Mouse (Mus musculus) intestine, embryonic 16.5 days (tissue): Measurements from ENCODE around the gene Gipc2. TPM values are rescaled to one million over a fixed set of nuclear protein-coding genes. Genes with fewer than 3 reads are reported as not detected.
A peak's percentile ranks its signal among the peaks of the same experiment; 100 is the strongest.
"Not testable (repeated sequence)": the region's sequence is repeated elsewhere in the genome, so short reads cannot be mapped to it uniquely, and the experiment has no call there.

ENCODE experiments used
- ATAC-seq: fragments of 200-750 bp; cut with Nextera tagmentation; 2 replicates; pipeline ENCODE4 v1.8.0; 2017; ENCODE audit warnings: moderate TSS enrichment, moderate library complexity
- H3K27ac ChIP-seq: fragments of 300-500 bp; sonication (generic); 2 replicates; pipeline ENCODE4 v1.5.1; 2014; ENCODE audit warnings: mild to moderate bottlenecking, low read length
- H3K27me3 ChIP-seq: fragments of 300-500 bp; sonication (generic); replicated peaks from 2 replicates; pipeline ENCODE4 v1.6.1; 2014; ENCODE audit warnings: low read length, control low read depth, mixed read lengths; ENCODE audit not compliant: control insufficient read depth, insufficient read depth
- H3K36me3 ChIP-seq: fragments of 300-500 bp; sonication (generic); 2 replicates; pipeline ENCODE4 v1.6.1; 2014; ENCODE audit warnings: low read length, control low read depth; ENCODE audit not compliant: control insufficient read depth, insufficient read depth
- H3K4me1 ChIP-seq: fragments of 300-500 bp; sonication (generic); 2 replicates; pipeline ENCODE4 v1.6.1; 2014; ENCODE audit warnings: low read length, control low read depth, mixed read lengths; ENCODE audit not compliant: control insufficient read depth, insufficient read depth
- H3K4me2 ChIP-seq: fragments of 300-500 bp; sonication (generic); 2 replicates; pipeline ENCODE4 v1.6.1; 2014; ENCODE audit warnings: low read depth, low read length, control low read depth
- H3K4me3 ChIP-seq: fragments of 300-500 bp; sonication (generic); 2 replicates; pipeline ENCODE4 v1.5.1; 2014; ENCODE audit warnings: mild to moderate bottlenecking, low read length
- H3K9ac ChIP-seq: fragments of 300-500 bp; sonication (generic); 2 replicates; pipeline ENCODE4 v1.6.1; 2014; ENCODE audit warnings: low read depth, low read length
- H3K9me3 ChIP-seq: fragments of 300-500 bp; sonication (generic); 2 replicates; pipeline ENCODE4 v1.6.1; 2016; ENCODE audit warnings: low read length, control low read depth; ENCODE audit not compliant: control insufficient read depth
- WGBS: fragments of 180-500 bp; shearing (Covaris S2); extraction: QIAGEN DNeasy Blood & Tissue Kit; methylation state at CpG from one replicate; pipeline ENCODE4 v1.1.7; 2014; 5-methylcytosine and 5-hydroxymethylcytosine counted together
- polyA plus RNA-seq: library from polyadenylated mRNA; unstranded; fragments of >200 nt; fragmentation: Nextera tagmentation; extraction: Ambion mirVana; gene quantifications from 2 replicates; pipeline ENCODE4 v1.2.1, GENCODE M21; 2015

The Gipc2 gene
- polyA plus RNA-seq, 1 experiment from 2014 or later, result 244 TPM

DNA sequence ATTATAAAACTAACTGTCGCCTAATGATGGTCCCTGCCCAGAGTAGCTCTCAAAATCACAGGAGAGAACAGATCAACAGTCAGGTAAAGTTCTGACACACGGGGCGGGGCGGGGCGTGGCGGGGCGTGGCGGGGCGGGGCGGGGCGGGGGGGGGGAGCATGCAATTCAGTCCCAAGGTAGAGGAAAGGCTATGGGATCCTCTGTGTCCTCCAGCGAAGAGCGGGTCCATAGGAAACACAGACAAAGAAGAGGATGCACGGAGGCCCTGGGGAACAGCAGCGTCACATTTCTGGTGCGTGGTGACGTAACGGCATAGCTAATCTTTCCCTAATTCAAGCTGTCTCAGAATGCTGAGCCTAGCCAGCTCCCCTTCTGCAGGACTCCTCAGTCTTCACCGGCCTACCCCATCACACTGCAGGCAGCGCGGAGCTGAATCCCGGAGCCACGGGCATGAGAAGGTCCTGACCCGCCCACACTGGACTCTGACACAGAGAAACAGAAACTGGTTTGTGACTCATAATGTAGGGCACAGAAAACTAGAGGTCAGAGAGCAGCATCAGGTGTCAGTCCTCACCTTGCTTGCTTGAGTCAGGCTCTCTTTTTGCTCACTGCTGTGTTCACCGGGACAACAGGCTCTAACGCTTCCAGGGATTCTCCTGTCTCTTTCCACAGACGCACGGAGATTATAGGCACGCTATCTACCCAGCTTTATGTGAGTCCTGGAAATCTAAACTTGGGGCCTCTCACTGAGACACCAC is 14.1 kb downstream of the Gipc2 start:
- H3K27ac ChIP-seq, result peak overlapping the region; percentile 68
- peak; percentile 86 for ATAC-seq
- H3K9ac ChIP-seq, result peak overlapping the region; percentile 14; the same call in 1 of the 2 replicates
- H3K4me3 ChIP-seq, result peak overlapping the region; percentile 9
- no peaks in the 10 kb centered on the region for H3K9me3 ChIP-seq
- no peaks in the 10 kb centered on the region for H3K27me3 ChIP-seq
- H3K4me2 ChIP-seq, result peak overlapping the region; percentile 45
- H3K36me3 ChIP-seq, result no peaks in the 10 kb centered on the region
- 44% methylated on average over 29 of the region's 29 CpGs for WGBS
- peaks cover 46% of the 10 kb centered on the region for H3K4me1 ChIP-seq

DNA sequence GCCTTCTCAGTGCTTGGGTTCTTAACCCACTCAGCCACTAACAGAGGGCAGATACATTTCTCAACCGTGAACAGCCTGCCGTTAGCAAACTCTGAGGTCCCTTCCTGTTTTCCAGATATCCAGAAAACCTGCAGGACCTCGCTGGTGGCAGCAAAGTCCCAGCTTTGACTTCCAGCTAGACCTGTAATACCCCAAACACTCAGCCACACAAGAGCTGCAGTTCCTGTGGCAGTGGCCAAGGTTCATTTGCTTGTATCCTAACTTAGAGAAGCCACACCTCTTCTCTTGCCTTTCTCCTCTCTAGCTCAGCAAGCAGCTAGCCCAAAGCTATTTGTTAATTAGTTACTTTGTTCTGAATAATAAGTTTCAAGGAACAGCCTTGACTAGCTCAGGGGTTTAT is 16.2 kb downstream of the Gipc2 start:
- Histone ChIP-seq H3K4me1 (peaks cover 51% of the 10 kb centered on the region), H3K27me3 (no peaks in the 10 kb centered on the region), H3K9me3 (no peaks in the 10 kb centered on the region), H3K4me3 (no peak overlapping the region), H3K27ac (peak overlapping the region; percentile 46), H3K9ac (no peak overlapping the region; the same call in 1 of the 2 replicates), H3K4me2 (peak overlapping the region; percentile 27), H3K36me3 (no peaks in the 10 kb centered on the region)
- peak; percentile 61 for ATAC-seq
- 31% methylated on average over 3 of the region's 3 CpGs for WGBS

GRCm38 (mm10) chr3:152149449-152149848 is 16.6 kb downstream of the Gipc2 start:
- H3K4me1 ChIP-seq, result peaks cover 48% of the 10 kb centered on the region
- no peak for ATAC-seq
- no peaks in the 10 kb centered on the region for H3K36me3 ChIP-seq
- no peak overlapping the region; the same call in 1 of the 2 replicates for H3K9ac ChIP-seq
- peak overlapping the region; percentile 46 for H3K27ac ChIP-seq
- 53% methylated on average over 7 of the region's 7 CpGs for WGBS
- H3K27me3 ChIP-seq, result no peaks in the 10 kb centered on the region
- no peak overlapping the region for H3K4me3 ChIP-seq
- peak overlapping the region; percentile 27 for H3K4me2 ChIP-seq
- H3K9me3 ChIP-seq, result no peaks in the 10 kb centered on the region

DNA sequence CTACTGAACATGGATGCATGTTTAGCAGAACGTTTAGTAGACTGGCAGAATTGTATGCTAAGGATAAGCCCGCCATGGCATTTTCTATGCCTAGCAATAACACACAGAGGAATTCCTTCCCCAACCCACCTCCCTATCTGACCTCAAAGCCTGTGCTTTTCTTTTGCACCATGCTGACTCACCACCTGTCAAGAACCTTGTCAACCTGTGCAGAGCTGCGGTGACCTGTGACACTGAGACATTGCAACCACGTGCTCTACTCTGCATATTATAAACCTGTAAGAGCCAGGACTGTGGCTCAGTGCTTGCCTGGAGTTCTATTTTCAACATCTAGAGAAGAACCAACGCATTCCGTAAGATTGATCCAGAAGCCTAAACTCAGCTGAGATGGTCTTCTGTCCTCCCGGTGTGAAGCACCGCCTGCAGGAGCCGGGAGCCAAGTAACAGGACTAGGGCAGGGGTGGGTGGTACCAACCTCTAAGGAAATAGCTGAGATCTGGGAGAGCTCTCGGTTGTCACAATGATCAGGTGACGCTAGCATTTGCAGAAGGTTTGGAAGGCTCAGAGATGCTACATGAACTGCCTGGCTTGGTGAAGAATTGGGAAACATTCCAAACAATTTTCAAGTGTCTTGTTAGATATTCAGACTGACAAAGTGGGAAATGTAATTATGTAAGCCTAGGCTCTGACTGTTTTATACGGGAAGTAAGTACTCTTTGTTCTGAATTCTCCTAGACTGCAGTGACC is 18.8 kb downstream of the Gipc2 start:
- ATAC-seq, result peak; percentile 26; the same call in 1 of the 2 replicates
- no peak overlapping the region for H3K4me2 ChIP-seq
- no peak overlapping the region for H3K9ac ChIP-seq
- H3K4me3 ChIP-seq, result no peak overlapping the region
- no peaks in the 10 kb centered on the region for H3K27me3 ChIP-seq
- no peak overlapping the region for H3K27ac ChIP-seq
- no peaks in the 10 kb centered on the region for H3K9me3 ChIP-seq
- WGBS, result 63% methylated on average over 12 of the region's 12 CpGs
- H3K36me3 ChIP-seq, result no peaks in the 10 kb centered on the region
- peaks cover 36% of the 10 kb centered on the region for H3K4me1 ChIP-seq

GRCm38 (mm10) chr3:152145186-152145585 is 20.8 kb downstream of the Gipc2 start:
- no peak overlapping the region for H3K4me3 ChIP-seq
- no peak overlapping the region for H3K4me2 ChIP-seq
- ATAC-seq, result peak; percentile 32; the same call in 1 of the 2 replicates
- peak overlapping the region; percentile 14; the same call in 1 of the 2 replicates for H3K27ac ChIP-seq
- H3K27me3 ChIP-seq, result no peaks in the 10 kb centered on the region
- peaks cover 25% of the 10 kb centered on the region for H3K4me1 ChIP-seq
- 59% methylated on average over 2 of the region's 2 CpGs for WGBS
- H3K9ac ChIP-seq, result no peak overlapping the region
- H3K36me3 ChIP-seq, result no peaks in the 10 kb centered on the region
- H3K9me3 ChIP-seq, result no peaks in the 10 kb centered on the region

DNA sequence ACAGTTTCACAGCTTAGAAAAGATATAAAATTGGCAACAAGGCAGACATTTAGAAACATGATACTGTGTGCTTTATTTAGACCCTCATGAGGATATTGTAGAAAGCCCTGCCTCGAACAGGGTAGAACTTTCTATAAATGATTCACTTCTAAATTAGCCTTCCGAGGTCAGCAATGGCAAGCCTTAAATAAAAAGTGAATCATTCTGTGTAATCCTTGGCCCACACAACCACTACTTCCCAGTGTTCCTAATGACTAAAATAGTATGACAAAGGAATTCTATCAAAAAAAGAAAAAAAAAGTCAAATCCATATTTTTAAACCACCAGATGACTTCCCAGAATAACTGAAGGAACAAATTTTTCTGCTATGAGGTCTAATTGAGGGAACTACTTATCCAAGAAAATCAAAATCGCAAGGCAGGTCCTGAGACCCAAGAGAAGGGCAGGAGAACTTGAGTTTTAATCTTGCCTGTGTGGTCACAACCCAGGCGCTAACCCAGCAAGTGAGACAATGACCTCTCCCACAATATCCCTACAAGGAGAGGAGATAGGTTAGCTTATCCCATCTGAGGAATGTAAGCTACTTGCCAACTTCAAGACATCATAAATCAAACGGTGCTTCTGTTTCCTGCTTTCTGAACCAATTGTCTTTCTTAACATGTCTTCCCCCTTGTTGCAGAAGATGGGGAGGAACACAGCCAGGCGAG is 22.9 kb downstream of the Gipc2 start:
- no peak overlapping the region for H3K4me3 ChIP-seq
- no peaks in the 10 kb centered on the region for H3K27me3 ChIP-seq
- H3K36me3 ChIP-seq, result no peaks in the 10 kb centered on the region
- no peaks in the 10 kb centered on the region for H3K9me3 ChIP-seq
- 0 out of 2 replicates have a peak, but pooled peaks have one; percentile 43 for ATAC-seq
- no peak overlapping the region for H3K27ac ChIP-seq
- H3K4me2 ChIP-seq, result no peak overlapping the region
- H3K9ac ChIP-seq, result no peak overlapping the region
- peaks cover 15% of the 10 kb centered on the region for H3K4me1 ChIP-seq
- 46% methylated on average over 6 of the region's 6 CpGs for WGBS

DNA sequence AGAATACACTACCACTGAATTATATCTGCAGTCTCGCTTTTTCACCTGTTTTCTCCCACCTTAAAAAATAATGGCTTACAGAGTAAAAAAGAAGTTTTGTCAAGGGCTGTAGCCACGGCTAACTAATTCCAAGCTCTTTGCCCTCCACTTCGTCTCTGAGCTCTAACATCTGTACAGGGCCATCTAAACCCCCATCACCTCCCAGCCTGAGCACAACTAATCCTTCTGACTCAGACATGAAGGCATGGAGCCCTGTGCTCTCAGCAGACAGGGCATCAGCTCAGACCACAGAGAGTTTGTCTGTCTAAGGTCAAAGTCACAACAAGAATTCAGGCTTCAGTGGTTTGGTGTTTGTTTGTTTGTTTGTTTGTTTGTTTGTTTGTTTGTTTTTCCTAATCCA is 23.9 kb downstream of the Gipc2 start:
- no peak overlapping the region for H3K27ac ChIP-seq
- H3K36me3 ChIP-seq, result no peaks in the 10 kb centered on the region
- no peak for ATAC-seq

DNA sequence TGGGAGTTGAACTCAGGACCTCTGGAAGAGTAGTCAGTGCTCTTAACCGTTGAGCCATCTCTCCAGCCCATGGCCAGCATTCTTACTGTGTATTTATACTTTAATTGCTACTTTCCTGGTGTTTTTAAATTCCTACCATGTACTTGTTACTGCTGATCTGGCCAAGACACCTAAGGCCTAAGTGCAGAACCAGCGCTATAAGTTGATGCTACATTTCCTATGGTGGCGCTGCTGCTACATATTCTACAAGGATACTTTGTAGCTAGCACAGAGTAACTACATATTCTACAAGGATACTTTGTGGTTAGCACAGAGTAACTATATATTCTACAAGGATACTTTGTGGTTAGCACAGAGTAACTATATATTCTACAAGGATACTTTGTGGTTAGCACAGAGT is 26.7 kb downstream of the Gipc2 start:
- ATAC-seq, H3K27me3 ChIP-seq, H3K4me2 ChIP-seq, H3K4me1 ChIP-seq, H3K4me3 ChIP-seq, H3K36me3 ChIP-seq, H3K9me3 ChIP-seq, H3K9ac ChIP-seq, H3K27ac ChIP-seq: not testable (repeated sequence)
- 91% methylated on average over 3 of the region's 3 CpGs for WGBS

More for the DNA sequence above, 23.9 kb downstream of the Gipc2 start:
- no peak overlapping the region for H3K4me3 ChIP-seq
- H3K9me3 ChIP-seq, result no peaks in the 10 kb centered on the region
- WGBS, result 73% methylated on average over 3 of the region's 3 CpGs
- no peak overlapping the region for H3K9ac ChIP-seq
- H3K27me3 ChIP-seq, result no peaks in the 10 kb centered on the region
- peaks cover 7% of the 10 kb centered on the region for H3K4me1 ChIP-seq
- H3K4me2 ChIP-seq, result no peak overlapping the region

GRCm38 (mm10) chr3:152136106-152136505 is 29.9 kb downstream of the Gipc2 start:
- H3K4me3 ChIP-seq, H3K9me3 ChIP-seq, H3K27ac ChIP-seq, H3K4me1 ChIP-seq, H3K27me3 ChIP-seq, H3K36me3 ChIP-seq, ATAC-seq, H3K4me2 ChIP-seq, H3K9ac ChIP-seq: not testable (repeated sequence)
- WGBS, result 90% methylated on average over 16 of the region's 16 CpGs
